Mouse (Mus musculus): ENCODE data around the gene Ankrd27.

DNA sequence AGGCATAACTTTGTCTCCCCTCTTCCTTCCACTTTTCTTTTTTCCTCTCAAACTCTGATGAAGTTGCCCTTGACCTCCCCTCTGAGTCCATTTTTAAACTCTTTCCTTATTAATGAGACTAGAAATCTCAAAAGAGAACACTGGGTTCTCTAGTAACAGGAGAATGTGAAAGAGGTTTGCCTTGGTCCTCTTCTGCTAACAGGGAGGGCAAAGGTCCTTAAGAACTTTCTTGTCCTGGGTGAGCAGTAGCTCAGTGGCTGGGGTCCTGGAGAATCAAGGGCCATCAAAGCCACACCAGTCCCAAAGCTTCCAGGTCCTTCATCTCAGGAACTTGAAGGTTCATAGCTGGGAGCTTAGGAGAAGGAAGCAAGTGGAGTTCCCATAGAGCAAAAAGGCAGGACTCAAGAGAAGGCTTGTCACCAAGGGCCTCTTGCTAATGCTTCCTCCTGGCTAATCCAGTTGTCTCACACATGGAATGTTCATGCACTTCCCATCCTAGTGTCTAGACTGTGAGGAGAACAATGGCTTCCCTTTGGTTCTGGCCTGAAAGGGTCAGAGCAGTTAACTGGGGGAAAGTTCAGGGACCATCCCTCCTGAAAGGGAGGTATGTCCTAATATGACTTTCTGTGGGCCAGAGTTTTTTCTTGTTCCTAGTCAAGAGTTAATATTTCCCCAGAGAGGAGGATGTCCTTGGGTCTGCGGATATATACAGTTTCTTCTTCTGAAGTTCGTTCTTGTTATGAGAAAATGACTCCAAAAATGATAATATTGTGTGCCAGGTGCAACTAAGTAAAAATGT lies 21.8 kb upstream of the Ankrd27 start:
- TF ChIP-seq CTCF (IDR thresholded peaks at IDR 0.05; ENCODE audit: low read depth): no peak
- no peak for TF ChIP-seq EP300 (IDR thresholded peaks at IDR 0.05; ENCODE audit: low read depth)

All from liver, postnatal 0 days (tissue).